Mouse (Mus musculus) erythroblast, embryonic 14.5 days (primary cell): ENCODE measurements around the gene Tmem98.

ENCODE experiments used
- GATA1 ChIP-seq: IDR thresholded peaks from 2 replicates; pipeline ENCODE4 v1.6.1; 2012; ENCODE audit warnings: low read length, inconsistent platforms, mixed read lengths
- TAL1 ChIP-seq: IDR thresholded peaks from 3 replicates; pipeline ENCODE4 v1.6.1; 2012; ENCODE audit warnings: low read length, inconsistent platforms, mixed read lengths

- TF ChIP-seq TAL1 (no peak), GATA1 (peak; percentile 30)
These were observed 25.7 kb upstream of the Tmem98 start for GRCm38 (mm10) chr11:80784294-80784743.
